Mouse (Mus musculus): Measurements from ENCODE around the gene Acsbg2.

Acsbg2 gene

GRCm38 (mm10) chr17:56871767-56872166, 2.5 kb downstream of the Acsbg2 start:
- no peak for DNase-seq (ENCODE audit: low spot score)

DNA sequence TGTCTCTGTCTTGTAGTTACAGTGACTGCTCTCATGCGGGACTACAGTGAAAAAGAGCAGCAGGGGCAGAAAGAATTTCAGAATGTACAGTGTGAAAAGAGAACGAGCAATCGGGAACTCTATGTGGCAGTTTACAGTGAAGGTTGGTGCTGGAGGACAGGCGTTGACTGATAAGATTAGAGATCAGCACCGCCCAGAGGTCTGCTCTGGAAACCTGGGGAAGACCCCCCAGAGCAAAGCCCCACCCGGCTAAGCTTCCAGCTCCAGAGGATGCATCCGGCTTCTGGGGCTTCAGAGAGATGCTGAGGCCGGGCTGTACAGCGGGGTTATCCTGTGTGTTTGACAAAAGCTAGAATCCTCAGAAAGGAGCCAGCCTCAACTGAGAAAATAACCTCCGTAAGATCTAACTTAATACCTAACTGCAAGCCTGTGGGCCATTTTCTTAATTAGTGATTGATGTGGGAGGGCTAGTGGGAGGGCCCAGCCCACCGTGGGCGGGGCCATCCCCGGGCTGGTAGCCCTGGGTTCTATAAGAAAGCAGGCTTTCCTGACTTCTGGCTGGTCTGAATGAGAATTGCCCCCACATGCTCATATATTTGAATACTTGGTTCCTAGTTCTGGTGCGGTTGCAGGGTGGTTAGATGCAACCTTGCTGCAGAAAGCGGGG, 3.8 kb downstream of the Acsbg2 start:
- DNase-seq (ENCODE audit: low spot score): no peak

- DNase-seq (ENCODE audit: low spot score): no peak
Observed at GRCm38 (mm10) chr17:56869481-56869977, 4.7 kb downstream of the Acsbg2 start.

- no peak for DNase-seq (ENCODE audit: low spot score)
Observed at GRCm38 (mm10) chr17:56866071-56866470, 8.2 kb downstream of the Acsbg2 start.

GRCm38 (mm10) chr17:56861197-56861596, 13.1 kb downstream of the Acsbg2 start:
- DNase-seq (ENCODE audit: low spot score): no peak

DNA sequence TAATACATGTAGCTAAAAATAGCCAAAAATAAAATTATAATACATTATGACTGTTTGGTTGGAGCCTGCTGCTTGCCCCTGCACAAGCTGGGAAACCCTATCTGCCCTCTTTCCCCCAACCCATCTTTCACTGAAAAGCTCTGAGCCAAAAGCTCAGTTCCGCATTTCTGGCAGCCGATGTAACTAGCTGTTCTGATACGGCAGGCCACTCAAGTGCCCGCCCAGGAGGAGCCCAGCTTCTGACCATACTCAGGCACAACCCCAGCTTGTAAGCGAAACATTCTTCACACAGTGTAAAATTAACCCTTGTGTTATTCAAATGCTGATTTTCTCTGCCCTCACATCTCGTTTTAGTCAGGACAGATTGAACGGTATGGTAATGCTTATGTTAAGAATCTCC, 15.3 kb downstream of the Acsbg2 start:
- DNase-seq (ENCODE audit: low spot score): no peak

DNA sequence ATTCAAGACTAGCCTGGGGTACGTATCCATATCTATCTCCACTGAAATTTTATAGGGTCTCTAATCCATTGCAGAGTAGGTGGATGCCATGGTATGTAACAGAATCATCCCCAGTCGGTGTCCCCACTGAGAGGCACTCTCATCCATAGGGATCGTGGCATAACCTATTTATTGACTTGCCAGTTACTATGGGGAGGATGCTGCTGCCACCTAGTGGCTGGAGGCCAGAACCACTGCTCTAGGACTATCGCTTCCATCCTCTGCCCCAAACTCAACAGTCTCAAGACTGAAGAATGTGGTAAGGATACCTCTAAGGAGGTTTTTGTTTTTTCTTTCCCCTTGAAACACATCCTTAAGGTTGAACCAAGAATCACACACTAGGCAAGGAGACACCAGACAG, 16.0 kb downstream of the Acsbg2 start:
- peak; percentile 24 for DNase-seq (ENCODE audit: low spot score)

- no peak for DNase-seq (ENCODE audit: low spot score)
Observed at GRCm38 (mm10) chr17:56855421-56855820, 18.8 kb downstream of the Acsbg2 start.

DNA sequence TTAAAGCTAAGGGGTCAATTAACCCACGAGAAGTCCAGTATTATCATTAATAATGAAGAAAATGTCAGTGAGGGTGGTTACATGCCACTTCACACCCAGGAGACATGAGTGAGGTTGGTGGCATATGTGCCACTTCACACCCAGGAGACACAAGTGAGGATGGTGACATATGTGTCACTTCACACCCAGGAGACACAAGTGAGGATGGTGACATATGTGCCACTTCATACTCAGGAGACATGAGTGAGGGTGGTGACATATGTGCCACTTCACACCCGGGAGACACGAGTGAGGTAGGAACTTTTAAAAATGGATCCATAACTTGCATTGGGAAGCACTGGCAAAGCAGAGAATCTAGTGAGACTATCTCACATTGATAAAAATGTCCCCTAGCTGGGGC, 23.1 kb downstream of the Acsbg2 start:
- DNase-seq (ENCODE audit: low spot score): no peak

DNA sequence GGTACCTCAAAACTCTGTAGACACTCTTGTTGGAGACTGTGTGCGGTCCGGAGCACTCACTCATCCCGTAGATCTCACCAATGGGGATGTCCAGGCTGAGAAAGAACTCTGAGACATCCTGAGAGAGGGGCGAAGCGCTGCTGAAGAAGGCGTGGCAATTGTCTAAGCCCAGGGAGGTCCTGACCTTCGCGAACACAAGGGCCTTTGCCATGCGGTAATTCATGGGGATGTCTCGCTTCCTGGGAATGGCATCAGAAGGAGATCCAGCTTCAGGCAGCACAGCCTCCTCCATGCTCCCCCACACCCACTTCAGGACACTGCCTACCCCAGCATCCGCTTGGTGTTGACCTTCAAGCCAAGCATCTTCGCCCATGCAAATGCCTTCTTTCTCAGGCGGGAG, 24.5 kb downstream of the Acsbg2 start:
- no peak for DNase-seq (ENCODE audit: low spot score)

GRCm38 (mm10) chr17:56848785-56849184, 25.5 kb downstream of the Acsbg2 start:
- DNase-seq (ENCODE audit: low spot score): no peak

- no peak for DNase-seq (ENCODE audit: low spot score)
Observed at GRCm38 (mm10) chr17:56843678-56844077, 30.6 kb downstream of the Acsbg2 start.

GRCm38 (mm10) chr17:56842173-56842572, 32.1 kb downstream of the Acsbg2 start:
- DNase-seq (ENCODE audit: low spot score): no peak

DNA sequence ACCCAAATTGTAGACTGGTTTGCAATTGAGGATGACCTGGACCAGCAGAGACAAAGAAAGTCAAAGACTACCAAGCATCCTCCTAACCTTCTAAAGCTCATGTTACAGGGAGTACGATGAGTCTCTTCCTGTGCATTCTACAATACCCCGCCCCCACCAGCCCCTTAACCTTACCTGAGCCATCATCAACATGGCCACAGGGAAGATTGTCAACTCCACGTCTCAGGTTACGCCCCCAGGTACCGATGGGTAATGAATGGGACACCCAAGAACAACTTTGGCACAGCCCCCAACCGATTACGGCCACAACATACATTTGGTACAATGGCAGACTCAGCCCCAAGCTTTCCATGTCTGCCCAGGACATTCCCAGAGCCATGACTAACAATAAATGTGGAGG, 33.7 kb downstream of the Acsbg2 start:
- no peak for DNase-seq (ENCODE audit: low spot score)

GRCm38 (mm10) chr17:56836336-56836735, 37.9 kb downstream of the Acsbg2 start:
- no peak for DNase-seq (ENCODE audit: low spot score)

DNA sequence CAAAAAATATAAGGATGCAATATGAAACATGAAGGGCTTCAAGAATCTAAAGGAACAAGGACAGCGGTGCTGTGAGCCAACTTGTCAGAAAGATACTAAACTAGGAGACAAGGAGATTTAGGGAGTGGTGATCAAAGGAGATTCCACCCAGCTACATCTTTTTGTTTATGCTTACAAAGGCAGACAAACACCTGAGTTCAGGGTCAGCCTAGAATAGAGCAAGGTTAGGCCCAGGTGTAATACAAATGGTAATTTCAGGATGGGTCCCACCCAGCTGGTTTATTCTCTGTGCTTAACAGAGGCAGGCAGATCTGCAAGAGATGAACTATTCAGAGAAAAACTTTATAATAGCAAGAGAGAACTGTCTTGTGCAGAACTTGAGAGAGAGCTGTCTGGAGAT, 40.9 kb downstream of the Acsbg2 start:
- DNase-seq (ENCODE audit: low spot score): no peak

GRCm38 (mm10) chr17:56832918-56833317, 41.3 kb downstream of the Acsbg2 start:
- DNase-seq (ENCODE audit: low spot score): no peak

- peak; percentile 98 for DNase-seq (ENCODE audit: low spot score)
Observed at GRCm38 (mm10) chr17:56831111-56831816, 43.0 kb downstream of the Acsbg2 start.

DNA sequence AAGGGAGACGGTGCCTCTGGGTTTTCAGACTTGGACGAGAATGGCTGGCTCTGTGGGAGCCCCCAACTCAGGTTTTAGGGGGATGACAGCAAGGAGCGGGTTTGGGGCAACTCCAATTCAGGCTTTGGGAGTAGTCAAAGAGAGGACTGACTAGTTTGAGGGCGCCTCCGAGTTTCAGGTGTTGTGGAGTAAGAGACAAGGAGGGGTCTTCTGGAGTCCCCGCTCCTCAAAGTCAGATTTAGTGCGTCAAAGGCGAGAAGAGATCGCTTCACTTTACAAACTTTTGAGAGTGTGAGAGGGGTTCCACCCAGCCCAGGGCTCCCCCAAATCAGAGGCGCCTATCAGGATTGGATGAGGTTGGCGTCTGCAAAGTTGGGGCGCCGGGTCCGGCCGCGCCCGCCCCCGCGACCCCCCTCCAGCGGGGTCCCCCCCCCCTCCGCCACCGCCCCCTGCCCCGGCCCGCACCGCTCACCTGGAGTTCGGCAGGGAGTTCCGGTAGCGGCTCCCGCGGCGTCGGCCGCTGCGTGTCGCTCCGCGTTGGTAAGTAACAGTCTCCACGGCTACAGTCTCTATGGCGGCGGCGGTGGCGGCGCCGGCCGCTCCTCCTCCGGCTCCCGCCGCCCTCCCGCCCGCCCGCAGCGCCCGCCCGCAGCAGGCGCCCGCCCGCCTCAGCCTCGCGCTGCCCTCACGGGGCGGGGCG, 43.7 kb downstream of the Acsbg2 start, which contains the start of gene Rfx2:
Rfx2 (minus strand) TSS at position 603 of the 700 bp plus-strand sequence.
- no peak for DNase-seq (ENCODE audit: low spot score)

- DNase-seq (ENCODE audit: low spot score): no peak
Observed at GRCm38 (mm10) chr17:56829795-56830194, 44.5 kb downstream of the Acsbg2 start.

- no peak for DNase-seq (ENCODE audit: low spot score)
Observed at GRCm38 (mm10) chr17:56829171-56829570, 45.1 kb downstream of the Acsbg2 start.

- DNase-seq (ENCODE audit: low spot score): no peak
Observed at GRCm38 (mm10) chr17:56826718-56827117, 47.5 kb downstream of the Acsbg2 start.

DNA sequence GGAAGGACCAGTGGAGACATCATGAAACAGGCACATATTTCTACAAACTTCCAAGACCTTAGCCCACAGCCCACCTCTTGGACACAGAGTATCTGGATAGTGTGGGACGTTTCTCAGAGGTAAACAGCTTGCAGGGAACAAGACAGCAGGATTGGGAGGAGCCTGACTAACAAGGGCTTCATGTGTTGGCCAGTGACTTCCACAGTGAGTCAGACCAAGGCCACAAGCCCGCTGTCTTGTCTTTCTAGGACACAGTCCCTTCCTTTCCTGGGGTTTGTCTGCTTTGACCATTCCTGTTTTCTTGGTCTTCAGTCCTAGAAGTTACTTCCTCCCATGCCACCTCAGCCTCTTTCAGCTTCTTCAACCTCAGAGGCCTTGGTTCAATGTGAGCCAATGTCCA, 50.9 kb downstream of the Acsbg2 start:
- no peak for DNase-seq (ENCODE audit: low spot score)
